ENCODE assay signal across 22 mouse cellular contexts in genomic region chr7:3280080-3280653, GRCm38 (mm10). TPM values are rescaled to one million over a fixed set of nuclear protein-coding genes. Genes with fewer than 3 reads are reported as not detected.
DNase-seq lines count a peak whose midpoint lies in the region; ATAC-seq and TF ChIP-seq lines count a peak whose summit lies in the region.
"Had no signal": no experiment of that assay in that cellular context is flagged by ENCODE, and none has a peak within 500 bp of the region (broad histone marks: within the 10 kb centered on the region; RNA-seq: fewer than 3 reads in every experiment).

No protein-coding gene starts in this region.

- no peak for DNase-seq in heart, postnatal 25 days (ENCODE audit: low spot score)
- DNase-seq in liver, adult 2 months (ENCODE audit: extremely low read depth, low read depth, low spot score): peak; percentile 67
- DNase-seq in liver, embryonic 11.5 days (ENCODE audit: low spot score): no peak
- DNase-seq in ES-CJ7 (ENCODE audit: low read depth, low spot score): peak; percentile 55
- no peak for DNase-seq in adrenal gland, adult 8-10 months
- DNase-seq: gastrocnemius, postnatal 25 days; lung, adult 2 months; retina, postnatal 1 day; right cerebral cortex, postnatal 4 days; thymus, adult 2 months had no signal

- TF ChIP-seq CTCF in liver, adult 2 months (IDR thresholded peaks at IDR 0.05; ENCODE audit: low read depth, low read length): no peak
- TF ChIP-seq CTCF in cortical plate, adult 2 months (IDR thresholded peaks at IDR 0.05; ENCODE audit: extremely low read depth, insufficient read depth, low read length): no peak

- peaks cover 14% of the 10 kb centered on the region in 2 experiments for H3K4me1 ChIP-seq in heart, embryonic 14.5 days (ENCODE audit: control insufficient read depth in 2 of 2, insufficient read depth in 2 of 2, low read length in 2 of 2)
- no peaks in the 10 kb centered on the region; the same call in 1 of the 2 replicates for H3K4me1 ChIP-seq in liver, adult 2 months (ENCODE audit: control insufficient read depth, insufficient read depth, low read length)
- no peaks in the 10 kb centered on the region for H3K4me1 ChIP-seq in liver, embryonic 11.5 days (replicated peaks; ENCODE audit: control insufficient read depth, insufficient read depth, low read length)
- peaks cover 10% of the 10 kb centered on the region for H3K4me1 ChIP-seq in cortical plate, adult 2 months (ENCODE audit: control insufficient read depth, insufficient read depth, low read length)
- H3K4me1 ChIP-seq: hindbrain, embryonic 13.5 days; limb, embryonic 12.5 days; midbrain, embryonic 15.5 days had no signal

- intact Hi-C loops in heart, postnatal 25 days (cut with DNase I): no loop called here

- no peak overlapping the region for H3K4me3 ChIP-seq in heart, embryonic 14.5 days (ENCODE audit: control insufficient read depth in 1 of 2, insufficient read depth in 1 of 2, low read depth in 1 of 2, low read length in 2 of 2)
- no peak overlapping the region for H3K4me3 ChIP-seq in liver, adult 2 months (ENCODE audit: insufficient read depth, low read depth, low read length)
- no peak overlapping the region for H3K4me3 ChIP-seq in liver, embryonic 11.5 days (ENCODE audit: low read depth, low read length)
- H3K4me3 ChIP-seq in cortical plate, adult 2 months (ENCODE audit: insufficient read depth, low read length): no peak overlapping the region
- H3K4me3 ChIP-seq: hindbrain, embryonic 13.5 days; limb, embryonic 12.5 days; megakaryocyte, embryonic 14.5 days; midbrain, embryonic 15.5 days had no signal

- no peaks in the 10 kb centered on the region for H3K27me3 ChIP-seq in heart, embryonic 14.5 days (ENCODE audit: control insufficient read depth, insufficient read depth, low read length)
- H3K27me3 ChIP-seq in liver, adult 2 months (ENCODE audit: control insufficient read depth, insufficient read depth, low read length): no peaks in the 10 kb centered on the region
- H3K27me3 ChIP-seq in liver, embryonic 11.5 days (replicated peaks; ENCODE audit: control insufficient read depth, insufficient read depth, low read length): no peaks in the 10 kb centered on the region
- H3K27me3 ChIP-seq: hindbrain, embryonic 13.5 days; limb, embryonic 12.5 days; midbrain, embryonic 15.5 days had no signal

- peak overlapping the region; percentile 78 to 79 for H3K27ac ChIP-seq in heart, embryonic 14.5 days (replicated peaks in 1 of 2; ENCODE audit: control insufficient read depth in 1 of 2, insufficient read depth in 1 of 2, low read depth in 2 of 2, low read length in 2 of 2)
- H3K27ac ChIP-seq in liver, adult 2 months (replicated peaks; ENCODE audit: insufficient read depth, low read depth, low read length): no peak overlapping the region
- H3K27ac ChIP-seq in liver, embryonic 11.5 days (ENCODE audit: low read depth, low read length): no peak overlapping the region
- H3K27ac ChIP-seq in cortical plate, adult 2 months (ENCODE audit: insufficient read depth, low read length): peak overlapping the region; percentile 82
- H3K27ac ChIP-seq: hindbrain, embryonic 13.5 days; kidney, postnatal 0 days; limb, embryonic 12.5 days; midbrain, embryonic 15.5 days had no signal

- H3K36me3 ChIP-seq in heart, embryonic 14.5 days (ENCODE audit: control insufficient read depth, insufficient read depth, low read length): no peaks in the 10 kb centered on the region
- no peaks in the 10 kb centered on the region for H3K36me3 ChIP-seq in liver, adult 2 months (ENCODE audit: control insufficient read depth, insufficient read depth, low read length)
- no peaks in the 10 kb centered on the region for H3K36me3 ChIP-seq in liver, embryonic 11.5 days (ENCODE audit: control insufficient read depth, insufficient read depth, low read length)
- H3K36me3 ChIP-seq: hindbrain, embryonic 13.5 days; limb, embryonic 12.5 days; midbrain, embryonic 15.5 days had no signal

- no peak for TF ChIP-seq POLR2A in liver, adult 2 months (IDR thresholded peaks at IDR 0.05; ENCODE audit: extremely low read depth, insufficient read depth, low read length)
- no peak for TF ChIP-seq POLR2A in cortical plate, adult 2 months (IDR thresholded peaks at IDR 0.05; ENCODE audit: extremely low read depth, insufficient read depth, low read length)

- no peak overlapping the region for H3K4me2 ChIP-seq in heart, embryonic 14.5 days (ENCODE audit: low read length)
- no peak overlapping the region for H3K4me2 ChIP-seq in liver, embryonic 11.5 days
- H3K4me2 ChIP-seq: hindbrain, embryonic 13.5 days; limb, embryonic 12.5 days; midbrain, embryonic 15.5 days had no signal

- ATAC-seq in heart, embryonic 14.5 days (ENCODE audit: insufficient number of reproducible peaks, insufficient read depth, low FRiP score, low read depth): no peak
- no peak for ATAC-seq in liver, embryonic 11.5 days (replicated peaks; ENCODE audit: low FRiP score)
- ATAC-seq: CD4-positive, CD25-positive, alpha-beta regulatory T cell, adult 4 months; intestine, postnatal 0 days; midbrain, embryonic 15.5 days had no signal

- WGBS in heart, embryonic 14.5 days: 57% methylated on average over 5 of the region's 5 CpGs
- 59% methylated on average over 5 of the region's 5 CpGs for WGBS in liver, adult 2 months
- 70% methylated on average over 5 of the region's 5 CpGs for WGBS in liver, embryonic 11.5 days

- no peaks in the 10 kb centered on the region for H3K9me3 ChIP-seq in heart, embryonic 14.5 days (ENCODE audit: control insufficient read depth, low read length)
- H3K9me3 ChIP-seq in liver, embryonic 11.5 days (ENCODE audit: control insufficient read depth, low read length): no peaks in the 10 kb centered on the region
- H3K9me3 ChIP-seq: hindbrain, embryonic 13.5 days; limb, embryonic 12.5 days; megakaryocyte, embryonic 14.5 days; midbrain, embryonic 15.5 days had no signal

- no peak overlapping the region for H3K9ac ChIP-seq in heart, embryonic 14.5 days (ENCODE audit: low read length)
- H3K9ac ChIP-seq in liver, adult 2 months (ENCODE audit: low read depth, low read length): no peak overlapping the region
- no peak overlapping the region for H3K9ac ChIP-seq in liver, embryonic 11.5 days (ENCODE audit: low read depth, low read length)
- H3K9ac ChIP-seq: hindbrain, embryonic 13.5 days; limb, embryonic 12.5 days; midbrain, embryonic 15.5 days had no signal

- no peaks in the 10 kb centered on the region for H3K79me2 ChIP-seq in liver, adult 2 months (ENCODE audit: control insufficient read depth, insufficient read depth, low read length)

RNA-seq across cellular contexts. Expression of gene Myadm, which starts 8.7 kb away (rescaled TPM):
- 220 and 248 TPM in 2 replicates for polyA plus RNA-seq in heart, embryonic 14.5 days (2014; fragmentation: Nextera tagmentation; extraction: Ambion mirVana)
- 100 to 1,000 TPM; 157 to 191 TPM for total RNA-seq in heart, postnatal 25 days (2021)
- 6.6 and 9.6 TPM in 2 replicates for total RNA-seq in liver, adult 2 months (2014; rRNA removed)
- polyA plus RNA-seq in liver, adult 2 months (2012; rRNA removed): 54.8 and 63.0 TPM in 2 replicates
- 31.3 and 32.7 TPM in 2 replicates for polyA plus RNA-seq in liver, embryonic 11.5 days (2014; fragmentation: Nextera tagmentation; extraction: Ambion mirVana)
- polyA plus RNA-seq in cortical plate, adult 2 months (2012; rRNA removed): 70.8 and 76.1 TPM in 2 replicates
- 10 to 100 TPM; 58.4 to 87.4 (median 71.8) TPM for total RNA-seq in adrenal gland, adult 8-10 months (2022)

RNA-seq across cellular contexts. Expression of gene Prkcg, which starts 8.8 kb away (rescaled TPM):
- 0.28 and 0.59 TPM in 2 replicates for polyA plus RNA-seq in heart, embryonic 14.5 days (2014; fragmentation: Nextera tagmentation; extraction: Ambion mirVana)
- total RNA-seq in heart, postnatal 25 days (2021): 1 to 10 TPM; 1.3 to 3.1 TPM
- total RNA-seq in liver, adult 2 months (2014; rRNA removed): under 0.01 and 0.54 TPM in 2 replicates
- 0.19 and 0.26 TPM in 2 replicates for polyA plus RNA-seq in liver, adult 2 months (2012; rRNA removed)
- polyA plus RNA-seq in liver, embryonic 11.5 days (2014; fragmentation: Nextera tagmentation; extraction: Ambion mirVana): not detected in 2 replicates
- polyA plus RNA-seq in cortical plate, adult 2 months (2012; rRNA removed): 148 and 167 TPM in 2 replicates
- 1 to 10 TPM in 3 of 4 experiments, under 1 TPM in 1; 0.63 to 1.9 (median 1.6) TPM for total RNA-seq in adrenal gland, adult 8-10 months (2022)
- total RNA-seq: MEL had no signal
- polyA plus RNA-seq: CD4-positive, CD25-positive, alpha-beta regulatory T cell, adult 4 months; limb, embryonic 12.5 days had no signal

RNA-seq across cellular contexts. Expression of gene Nlrp12, which starts 30.6 kb away (rescaled TPM):
- polyA plus RNA-seq in heart, embryonic 14.5 days (2014; fragmentation: Nextera tagmentation; extraction: Ambion mirVana): 0.04 TPM in 1 of 2 replicates, not detected in the other
- not detected for total RNA-seq in heart, postnatal 25 days (2021)
- total RNA-seq in liver, adult 2 months (2014; rRNA removed): 5.8 and 7.0 TPM in 2 replicates
- 1.4 and 2.6 TPM in 2 replicates for polyA plus RNA-seq in liver, adult 2 months (2012; rRNA removed)
- polyA plus RNA-seq in liver, embryonic 11.5 days (2014; fragmentation: Nextera tagmentation; extraction: Ambion mirVana): 0.06 and 0.07 TPM in 2 replicates
- 0.04 TPM in 1 of 2 replicates, not detected in the other for polyA plus RNA-seq in cortical plate, adult 2 months (2012; rRNA removed)
- total RNA-seq in adrenal gland, adult 8-10 months (2022): under 1 TPM in 1 of 4 experiments, not detected in 3; 0.11 TPM
- total RNA-seq: gastrocnemius, postnatal 25 days; left cerebral cortex, adult 8-10 months; MEL had no signal
- polyA plus RNA-seq: CD4-positive, CD25-positive, alpha-beta regulatory T cell, adult 4 months; forebrain, embryonic 11.5 days; intestine, postnatal 0 days; kidney, postnatal 0 days; limb, embryonic 12.5 days had no signal

RNA-seq across cellular contexts. Expression of gene Cacng7, which starts 52.6 kb away (rescaled TPM):
- 0.39 and 0.88 TPM in 2 replicates for polyA plus RNA-seq in heart, embryonic 14.5 days (2014; fragmentation: Nextera tagmentation; extraction: Ambion mirVana)
- total RNA-seq in heart, postnatal 25 days (2021): 1 to 10 TPM; 3.5 to 4.3 TPM
- 0.13 and 0.37 TPM in 2 replicates for total RNA-seq in liver, adult 2 months (2014; rRNA removed)
- polyA plus RNA-seq in liver, adult 2 months (2012; rRNA removed): 0.29 and 0.86 TPM in 2 replicates
- polyA plus RNA-seq in liver, embryonic 11.5 days (2014; fragmentation: Nextera tagmentation; extraction: Ambion mirVana): 0.29 and 0.42 TPM in 2 replicates
- polyA plus RNA-seq in cortical plate, adult 2 months (2012; rRNA removed): 207 and 214 TPM in 2 replicates
- total RNA-seq in adrenal gland, adult 8-10 months (2022): 10 to 100 TPM in 2 of 4 experiments, 1 to 10 TPM in 2; 9.1 to 25.6 (median 14.2) TPM
- polyA plus RNA-seq: CD4-positive, CD25-positive, alpha-beta regulatory T cell, adult 4 months had no signal

Comparison
In these comparisons a context has a peak if more than half of its experiments do, and no peak if none do; other contexts are left out.
1. DNase-seq: peak in liver, adult 2 months (single experiment) and ES-CJ7 (single experiment); none in heart, postnatal 25 days (single experiment), liver, embryonic 11.5 days (single experiment) and adrenal gland, adult 8-10 months (single experiment).
2. H3K27ac ChIP-seq: peak in heart, embryonic 14.5 days (2 of 2) and cortical plate, adult 2 months (single experiment); none in liver, adult 2 months (single experiment) and liver, embryonic 11.5 days (single experiment).
3. RNA of gene Prkcg, which starts 8.8 kb away (polyA plus RNA-seq): 148 to 167 TPM in cortical plate, adult 2 months; 0.28 to 0.59 TPM in heart, embryonic 14.5 days, 0.19 to 0.26 TPM in liver, adult 2 months and not detected in liver, embryonic 11.5 days; every median in the first group is over 10 times any median in the second.